Mouse (Mus musculus) c-Kit-positive CD71-positive TER-119-negative erythroid progenitor cells, embryonic 14.5 days (primary cell): Measurements from ENCODE around the gene Vrk3.
A peak's percentile ranks its signal among the peaks of the same experiment; 100 is the strongest.
"Not testable (repeated sequence)": the region's sequence is repeated elsewhere in the genome, so short reads cannot be mapped to it uniquely, and the experiment has no call there.

Source experiments
- DNase-seq: peaks from one replicate; pipeline ENCODE4 v3.0.0-alpha.2; 2013; ENCODE audit warnings: low read depth

Vrk3 gene

GRCm38 (mm10) chr7:44748101-44749044, at the start of gene Vrk3:
Vrk3 (plus strand) TSS chr7:44748413.
- peak; percentile 95 for DNase-seq

GRCm38 (mm10) chr7:44701921-44702320, 46.3 kb upstream of the Vrk3 start:
- no peak for DNase-seq

- no peak for DNase-seq
Observed at GRCm38 (mm10) chr7:44702985-44703384, 45.2 kb upstream of the Vrk3 start.

GRCm38 (mm10) chr7:44704363-44704762, 43.9 kb upstream of the Vrk3 start:
- no peak for DNase-seq

- DNase-seq: no peak
Observed at GRCm38 (mm10) chr7:44705086-44705485, 43.1 kb upstream of the Vrk3 start.

- no peak for DNase-seq
Observed at GRCm38 (mm10) chr7:44706322-44706721, 41.9 kb upstream of the Vrk3 start.

- no peak for DNase-seq
Observed at GRCm38 (mm10) chr7:44707169-44707675, 41.0 kb upstream of the Vrk3 start.

GRCm38 (mm10) chr7:44708093-44708492, 40.1 kb upstream of the Vrk3 start:
- DNase-seq: not testable (repeated sequence)

- DNase-seq: no peak
Observed at GRCm38 (mm10) chr7:44708574-44708973, 39.6 kb upstream of the Vrk3 start, which contains the start of gene Izumo2. Izumo2 (plus strand) TSS chr7:44708742.

- DNase-seq: no peak
Observed at GRCm38 (mm10) chr7:44709881-44710280, 38.3 kb upstream of the Vrk3 start.

GRCm38 (mm10) chr7:44722058-44722457, 26.2 kb upstream of the Vrk3 start:
- no peak for DNase-seq

GRCm38 (mm10) chr7:44724316-44724715, 23.9 kb upstream of the Vrk3 start:
- DNase-seq: peak; percentile 10

- DNase-seq: no peak
Observed at GRCm38 (mm10) chr7:44726343-44726742, 21.9 kb upstream of the Vrk3 start.

GRCm38 (mm10) chr7:44727151-44727550, 21.1 kb upstream of the Vrk3 start:
- DNase-seq: no peak

- no peak for DNase-seq
Observed at GRCm38 (mm10) chr7:44728082-44728975, 19.9 kb upstream of the Vrk3 start.

- DNase-seq: no peak
Observed at GRCm38 (mm10) chr7:44733723-44734122, 14.5 kb upstream of the Vrk3 start.

GRCm38 (mm10) chr7:44741361-44741760, 6.9 kb upstream of the Vrk3 start:
- DNase-seq: no peak

GRCm38 (mm10) chr7:44744270-44744669, 3.9 kb upstream of the Vrk3 start:
- DNase-seq: no peak

GRCm38 (mm10) chr7:44745076-44745475, 3.1 kb upstream of the Vrk3 start:
- peak; percentile 50 for DNase-seq

GRCm38 (mm10) chr7:44747115-44747514, 1.1 kb upstream of the Vrk3 start:
- no peak for DNase-seq

GRCm38 (mm10) chr7:44750950-44751349, 2.7 kb downstream of the Vrk3 start, which contains the start of gene Zfp473:
Zfp473 (minus strand) TSS chr7:44751050.
- DNase-seq: not testable (repeated sequence)

GRCm38 (mm10) chr7:44757164-44757563, 9.0 kb downstream of the Vrk3 start:
- no peak for DNase-seq
